ENCODE assay signal across 7 mouse cellular contexts in the genomic region with DNA sequence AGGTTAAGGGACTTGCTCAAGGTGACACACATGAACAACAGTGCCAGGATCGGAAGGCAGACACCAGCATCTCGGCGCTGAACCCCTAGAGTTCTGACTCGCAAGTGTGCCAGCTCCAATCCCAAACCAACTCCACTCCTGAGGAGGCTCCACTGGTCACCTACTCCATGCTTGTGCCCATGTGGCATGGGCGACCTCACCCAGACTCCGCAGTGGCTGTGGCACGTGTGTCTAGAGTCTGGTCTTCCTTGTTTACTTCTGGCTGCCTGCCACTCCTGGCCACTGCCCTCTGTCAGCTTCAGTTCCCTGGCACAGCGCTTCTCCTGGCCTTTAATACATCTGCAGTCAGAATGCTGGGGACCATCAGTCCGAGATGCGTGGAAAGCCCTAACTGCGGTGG. TPM values are rescaled to one million over a fixed set of nuclear protein-coding genes. Genes with fewer than 3 reads are reported as not detected.
DNase-seq lines count a peak whose midpoint lies in the region; ATAC-seq and TF ChIP-seq lines count a peak whose summit lies in the region.

No protein-coding gene starts in this region.

- peak; percentile 60 for DNase-seq in 416B (ENCODE audit: low read depth)
- DNase-seq in embryonic facial prominence, embryonic 10.5 days (ENCODE audit: low spot score): no peak
- DNase-seq in kidney, postnatal 25 days: peak; percentile 72 to 79
- DNase-seq in stomach, postnatal 0 days (ENCODE audit: low spot score): peak; percentile 53

- no peak for TF ChIP-seq POLR2A in ES-Bruce4 (IDR thresholded peaks at IDR 0.05; ENCODE audit: insufficient read depth, low read length)

- WGBS in embryonic facial prominence, embryonic 10.5 days: 25% methylated on average over 11 of the region's 11 CpGs
- 14% methylated on average over 11 of the region's 11 CpGs for WGBS in heart, embryonic 15.5 days
- 37% methylated on average over 11 of the region's 11 CpGs for WGBS in macrophage (ENCODE audit: missing documents)
- WGBS in stomach, postnatal 0 days: 20% methylated on average over 11 of the region's 11 CpGs

- no peaks in the 10 kb centered on the region for H3K27me3 ChIP-seq in ES-Bruce4 (ENCODE audit: control insufficient read depth, insufficient read depth, low read length, poor library complexity, severe bottlenecking)
- peaks cover 72% of the 10 kb centered on the region for H3K27me3 ChIP-seq in embryonic facial prominence, embryonic 10.5 days (replicated peaks; ENCODE audit: low read depth, poor library complexity, severe bottlenecking)
- 0 out of 2 replicates have a peak, but pooled peaks cover 3% of the 10 kb centered on the region for H3K27me3 ChIP-seq in heart, embryonic 15.5 days
- no peaks in the 10 kb centered on the region for H3K27me3 ChIP-seq in stomach, postnatal 0 days (ENCODE audit: control insufficient read depth, insufficient read depth, low read length)

- H3K4me3 ChIP-seq in ES-Bruce4 (ENCODE audit: low read depth, low read length): peak overlapping the region; percentile 42
- peak overlapping the region; percentile 78 for H3K4me3 ChIP-seq in embryonic facial prominence, embryonic 10.5 days
- peak overlapping the region; percentile 68 for H3K4me3 ChIP-seq in heart, embryonic 15.5 days
- peak overlapping the region; percentile 28 for H3K4me3 ChIP-seq in macrophage (ENCODE audit: inconsistent target)
- peak overlapping the region; percentile 67 for H3K4me3 ChIP-seq in stomach, postnatal 0 days (ENCODE audit: low read depth, low read length)

- no peak for ATAC-seq in heart, embryonic 15.5 days (replicated peaks; ENCODE audit: insufficient number of reproducible peaks, insufficient read depth, low FRiP score, low read depth)
- ATAC-seq in stomach, postnatal 0 days (ENCODE audit: low FRiP score, low TSS enrichment): peak; percentile 37

- H3K36me3 ChIP-seq in ES-Bruce4 (ENCODE audit: control insufficient read depth, insufficient read depth, low read length, poor library complexity, severe bottlenecking) (no peaks in the 10 kb centered on the region), macrophage (ENCODE audit: inconsistent target) (no peaks in the 10 kb centered on the region)
- no peaks in the 10 kb centered on the region for H3K36me3 ChIP-seq in embryonic facial prominence, embryonic 10.5 days (replicated peaks)
- H3K36me3 ChIP-seq in heart, embryonic 15.5 days: no peaks in the 10 kb centered on the region
- H3K36me3 ChIP-seq in stomach, postnatal 0 days (ENCODE audit: control insufficient read depth, insufficient read depth, low read length): no peaks in the 10 kb centered on the region

- H3K79me2 ChIP-seq in macrophage (ENCODE audit: inconsistent target): no peaks in the 10 kb centered on the region

- no peak for TF ChIP-seq CTCF in ES-Bruce4 (IDR thresholded peaks at IDR 0.05; ENCODE audit: low read depth, low read length)
- TF ChIP-seq CTCF in stomach, postnatal 0 days (IDR thresholded peaks at IDR 0.05; ENCODE audit: low read depth): peak; percentile 22; the same call in 1 of the 2 replicates

- no peak for TF ChIP-seq EP300 in ES-Bruce4 (IDR thresholded peaks at IDR 0.05; ENCODE audit: insufficient read depth, low read depth, low read length)
- no peak for TF ChIP-seq EP300 in stomach, postnatal 0 days (optimal IDR thresholded peaks at IDR 0.05)

- H3K9ac ChIP-seq in ES-Bruce4 (ENCODE audit: low read depth, poor library complexity, severe bottlenecking): no peak overlapping the region; the same call in 1 of the 2 replicates
- H3K9ac ChIP-seq in heart, embryonic 15.5 days: peak overlapping the region; percentile 52
- no peak overlapping the region for H3K9ac ChIP-seq in stomach, postnatal 0 days (ENCODE audit: low read length)

- H3K4me2 ChIP-seq in heart, embryonic 15.5 days: peak overlapping the region; percentile 98
- peak overlapping the region; percentile 99 for H3K4me2 ChIP-seq in stomach, postnatal 0 days (replicated peaks; ENCODE audit: low read depth)

- no peaks in the 10 kb centered on the region for H3K4me1 ChIP-seq in ES-Bruce4 (ENCODE audit: control insufficient read depth, insufficient read depth, low read length)
- peaks cover 45% of the 10 kb centered on the region for H3K4me1 ChIP-seq in embryonic facial prominence, embryonic 10.5 days
- H3K4me1 ChIP-seq in heart, embryonic 15.5 days (replicated peaks): peaks cover 43% of the 10 kb centered on the region
- peaks cover 2% of the 10 kb centered on the region; the same call in 1 of the 2 replicates for H3K4me1 ChIP-seq in stomach, postnatal 0 days (replicated peaks; ENCODE audit: control insufficient read depth, insufficient read depth)

- H3K27ac ChIP-seq in ES-Bruce4 (ENCODE audit: insufficient read depth, low read length) (no peak overlapping the region), macrophage (no peak overlapping the region)
- peak overlapping the region; percentile 76; the same call in 1 of the 2 replicates for H3K27ac ChIP-seq in embryonic facial prominence, embryonic 10.5 days (replicated peaks)
- peak overlapping the region; percentile 92 for H3K27ac ChIP-seq in heart, embryonic 15.5 days
- H3K27ac ChIP-seq in stomach, postnatal 0 days (replicated peaks): peak overlapping the region; percentile 58; the same call in 1 of the 2 replicates

- peaks cover 8% of the 10 kb centered on the region; the same call in 1 of the 2 replicates for H3K9me3 ChIP-seq in ES-Bruce4 (replicated peaks; ENCODE audit: control insufficient read depth, insufficient read depth, low read length, poor library complexity, severe bottlenecking)
- peaks cover 5% of the 10 kb centered on the region for H3K9me3 ChIP-seq in embryonic facial prominence, embryonic 10.5 days
- H3K9me3 ChIP-seq in heart, embryonic 15.5 days (replicated peaks): no peaks in the 10 kb centered on the region
- no peaks in the 10 kb centered on the region for H3K9me3 ChIP-seq in stomach, postnatal 0 days (ENCODE audit: control insufficient read depth, low read length)

RNA-seq across cellular contexts. Expression of gene Gfod1, which starts 0.7 kb away (rescaled TPM):
- polyA plus RNA-seq in ES-Bruce4 (2011; ENCODE audit: insufficient read depth, insufficient read length, low read depth, missing spikeins) (3.3 and 6.2 TPM in 2 replicates), macrophage (2018) (0.07 to 0.46 TPM (median 0.28 TPM) in 3 replicates)
- polyA plus RNA-seq in embryonic facial prominence, embryonic 10.5 days (2016; fragmentation: Nextera tagmentation; extraction: Ambion mirVana): 0.10 and 0.40 TPM in 2 replicates
- 0.73 and 0.81 TPM in 2 replicates for polyA plus RNA-seq in heart, embryonic 15.5 days (2015; fragmentation: Nextera tagmentation; extraction: Ambion mirVana)
- total RNA-seq in macrophage (2018; cell fraction: chromatin; rRNA removed): 1 to 10 TPM in 8 of 26 experiments, under 1 TPM in 16, not detected in 2; 0.11 to 2.1 (median 0.35) TPM
- total RNA-seq in macrophage (2018; cell fraction: cytosol; rRNA removed): under 1 TPM; 0.08 to 0.97 (median 0.20) TPM
- total RNA-seq in macrophage (2018; cell fraction: nucleus; rRNA removed): 1 to 10 TPM in 3 of 26 experiments, under 1 TPM in 23; 0.06 to 2.7 (median 0.33) TPM
- polyA plus RNA-seq in stomach, postnatal 0 days (2015; fragmentation: Nextera tagmentation; extraction: Ambion mirVana): 0.57 and 1.1 TPM in 2 replicates

Comparison
In these comparisons a context has a peak if more than half of its experiments do, and no peak if none do; other contexts are left out.
1. H3K27ac ChIP-seq: peak in embryonic facial prominence, embryonic 10.5 days (single experiment), heart, embryonic 15.5 days (single experiment) and stomach, postnatal 0 days (single experiment); none in ES-Bruce4 (single experiment) and macrophage (single experiment).
2. H3K4me3 ChIP-seq: peak in every context shown above with its lines; median percentile 78 in embryonic facial prominence, embryonic 10.5 days; 68 in heart, embryonic 15.5 days; 67 in stomach, postnatal 0 days; 42 in ES-Bruce4; 28 in macrophage.